Mouse (Mus musculus): Measurements from ENCODE around the gene Lrg1.

Gene Lrg1

DNA sequence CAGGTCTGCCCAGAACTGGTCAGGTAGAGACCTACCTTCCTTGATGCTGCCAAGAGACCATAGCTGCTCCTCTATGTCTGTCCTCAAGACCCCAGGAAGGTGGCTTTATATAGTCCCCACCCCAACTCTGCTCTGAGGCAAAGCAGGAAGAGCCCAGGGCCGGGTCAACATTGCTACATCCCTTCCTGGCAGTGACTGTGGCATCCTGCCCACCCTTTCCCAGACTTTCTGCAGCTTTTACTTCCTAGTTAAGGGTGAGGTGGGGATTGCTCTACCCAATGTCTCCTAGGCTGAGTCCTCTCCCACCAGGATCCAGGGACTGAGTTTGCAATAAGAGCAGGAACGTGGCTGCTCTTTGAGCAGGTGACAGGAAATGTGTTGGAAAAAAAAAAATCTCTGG, at the start of gene Lrg1:
Lrg1 (minus strand) TSS at position 176 of the 400 bp plus-strand sequence.
- peak; percentile 45 for DNase-seq

DNA sequence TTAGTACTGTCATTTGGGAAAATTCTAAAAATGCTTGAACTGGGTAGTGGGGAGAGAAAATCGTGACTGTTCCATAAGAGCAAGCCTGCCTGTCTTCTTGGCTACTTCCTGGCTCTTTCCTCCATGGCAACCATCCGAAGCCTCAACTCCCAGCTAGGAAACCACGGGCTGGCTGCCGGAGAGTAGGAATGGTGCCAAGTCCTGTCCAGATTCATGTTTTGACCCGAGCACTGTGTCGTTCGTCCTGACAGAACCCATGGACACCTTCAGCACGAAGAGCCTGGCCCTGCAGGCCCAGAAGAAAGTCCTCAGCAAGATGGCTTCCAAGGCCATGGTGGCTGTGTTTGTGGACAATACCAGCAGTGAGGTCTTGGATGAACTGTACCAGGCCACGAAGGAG, 49.7 kb upstream of the Lrg1 start:
- DNase-seq: no peak

DNA sequence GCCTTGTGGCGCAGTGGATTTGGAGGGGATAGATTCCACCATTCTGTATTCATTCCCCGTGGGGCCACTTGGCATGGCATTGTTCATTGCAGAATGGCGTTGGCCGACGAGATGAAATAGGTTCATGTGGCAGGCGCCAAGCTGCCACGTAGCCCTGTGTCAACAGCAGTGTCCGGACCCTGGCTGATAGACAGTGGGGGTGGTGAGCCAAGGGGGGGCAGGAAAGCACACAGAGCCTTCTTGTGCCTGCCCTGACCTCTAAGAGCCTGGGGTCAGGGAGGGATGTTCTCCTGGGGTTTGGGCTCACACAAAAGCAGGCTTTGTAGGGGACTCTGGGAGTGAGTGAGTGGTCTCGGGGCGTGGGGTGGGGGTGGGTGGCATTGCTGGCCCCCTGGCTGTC, 48.8 kb upstream of the Lrg1 start:
- DNase-seq: no peak

DNA sequence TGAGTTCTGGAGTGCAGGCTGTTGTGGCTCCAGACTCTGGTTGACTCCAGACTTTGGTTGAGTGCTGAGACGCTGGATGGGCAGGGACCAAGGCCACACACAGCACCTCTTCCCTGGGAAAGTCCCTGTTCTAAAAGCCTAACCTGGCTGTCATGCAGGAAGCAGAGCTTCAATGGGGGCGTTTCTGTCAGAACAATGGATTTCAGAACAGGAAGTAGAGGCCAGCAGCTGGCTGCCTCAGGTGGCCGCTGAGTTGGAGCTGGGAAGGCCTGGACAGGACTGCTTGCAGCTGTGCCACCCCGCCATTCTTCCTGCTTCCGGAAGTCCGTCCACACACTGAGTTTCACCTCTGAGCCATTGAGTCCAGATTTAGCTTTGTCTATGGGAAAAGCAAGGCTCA, 48.0 kb upstream of the Lrg1 start:
- DNase-seq: no peak

DNA sequence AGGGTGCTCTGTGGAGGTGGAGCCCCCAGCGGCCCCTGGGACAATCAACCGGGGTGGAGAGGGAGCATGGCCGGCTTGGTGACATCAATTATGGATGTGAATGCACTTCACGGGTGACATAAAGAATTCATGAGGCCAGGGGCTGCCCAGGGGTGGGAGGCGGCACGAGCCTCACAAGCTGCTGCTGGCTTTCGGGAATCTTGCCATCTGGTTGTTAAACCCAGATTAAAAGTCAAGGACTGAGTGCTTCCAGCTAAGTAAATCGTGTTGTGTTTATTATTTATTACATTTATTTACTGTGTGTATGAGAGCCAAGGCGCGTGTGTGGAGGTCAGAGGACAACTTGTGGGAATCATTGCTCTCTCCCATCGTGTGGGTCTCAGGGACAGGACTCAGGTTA, 43.9 kb upstream of the Lrg1 start:
- DNase-seq: no peak

DNA sequence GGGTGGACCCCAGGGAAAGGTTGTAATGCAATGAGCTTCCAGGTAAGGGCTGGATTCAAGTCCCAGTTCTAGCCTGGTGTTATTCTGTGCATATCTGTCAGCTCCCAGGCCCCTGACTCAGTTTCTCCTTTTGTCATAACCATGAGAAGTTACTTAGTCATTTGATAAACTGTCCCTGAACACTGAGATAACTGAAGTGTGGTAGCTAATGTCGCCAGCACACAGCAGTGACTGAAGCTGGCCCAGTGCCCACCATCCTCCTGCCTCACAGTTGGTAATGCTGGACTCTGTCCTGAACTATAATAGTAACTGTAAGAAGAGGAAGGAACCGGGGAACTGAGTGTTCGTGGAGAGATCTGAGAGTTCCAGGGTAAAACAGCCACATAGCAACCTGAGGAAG, 42.7 kb upstream of the Lrg1 start:
- DNase-seq: no peak

DNA sequence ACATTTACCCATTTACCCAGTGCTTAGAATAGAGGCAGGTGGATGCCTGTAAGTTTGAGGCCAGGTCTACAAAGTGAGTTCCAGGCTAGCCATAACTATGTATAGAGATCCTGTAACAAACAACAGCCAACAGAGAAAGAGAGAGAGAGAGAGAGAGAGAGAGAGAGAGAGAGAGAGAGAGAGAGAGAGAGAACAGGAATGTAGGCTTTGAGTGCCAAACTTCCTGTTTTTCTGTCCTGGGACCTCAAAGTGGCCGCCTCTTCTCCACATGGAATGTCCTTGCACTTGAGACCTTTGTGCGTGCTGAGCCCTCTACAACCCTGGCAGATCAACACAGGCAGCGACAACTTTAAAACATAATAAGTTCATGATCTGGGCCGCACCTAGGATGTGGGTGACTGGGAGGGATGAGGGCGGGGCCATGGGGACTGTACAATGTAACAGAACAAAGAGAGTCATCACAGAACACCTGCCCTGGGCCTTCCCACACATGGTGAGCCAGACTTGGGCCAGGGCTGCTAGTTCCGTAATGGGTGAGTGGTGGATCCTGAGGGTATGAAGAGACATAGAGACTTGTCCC, 41.8 kb upstream of the Lrg1 start:
- peak; percentile 51 for DNase-seq

DNA sequence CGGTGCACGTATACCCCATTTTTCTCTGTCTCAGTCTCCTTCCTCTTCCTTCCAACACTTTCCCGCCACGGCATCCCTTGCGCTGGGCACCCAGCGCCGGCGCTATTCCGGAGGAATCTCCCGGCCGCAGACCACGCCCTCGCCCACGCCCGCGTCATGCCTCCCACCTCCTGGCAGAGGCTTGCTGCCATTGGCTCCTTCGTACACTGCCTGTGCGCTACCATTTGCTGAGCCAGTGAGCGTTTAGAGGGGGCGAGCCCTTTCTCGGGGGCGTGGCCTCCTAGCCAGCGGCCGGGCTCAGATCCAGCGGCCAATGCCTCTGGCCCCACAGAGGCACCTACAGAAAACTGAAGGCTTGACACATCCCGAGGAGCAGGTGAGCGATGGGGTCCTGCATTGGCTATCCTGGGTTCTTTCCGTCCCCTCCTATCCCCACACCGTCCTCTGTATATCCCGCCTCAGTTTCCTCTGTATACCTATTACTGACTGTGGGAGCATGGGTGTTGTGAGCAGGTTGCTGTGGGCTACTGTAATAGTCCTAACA, 40.5 kb upstream of the Lrg1 start, which contains the start of gene Tnfaip8l1:
Tnfaip8l1 (plus strand) TSS at position 247 of the 544 bp plus-strand sequence.
- peak; percentile 98 for DNase-seq

DNA sequence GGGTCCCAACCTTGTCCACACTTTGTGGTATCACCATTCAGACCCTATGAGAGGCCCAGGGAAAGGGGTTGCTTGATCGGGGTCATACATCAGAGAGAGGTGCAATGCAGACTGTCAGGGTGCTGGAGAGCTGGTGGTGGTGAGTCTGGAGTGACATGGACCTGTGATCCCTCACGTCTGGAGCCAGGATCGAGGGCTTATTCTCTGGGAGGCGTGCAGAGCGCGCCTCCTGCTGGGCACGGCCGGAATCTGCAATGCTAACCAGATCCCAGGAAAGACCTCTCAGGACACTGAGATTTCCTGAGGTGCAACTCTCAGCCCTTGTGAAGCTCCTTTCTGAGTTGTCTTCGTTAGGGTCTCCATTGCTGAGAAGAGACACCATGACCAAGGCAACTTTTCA, 37.9 kb upstream of the Lrg1 start:
- peak; percentile 79 for DNase-seq

DNA sequence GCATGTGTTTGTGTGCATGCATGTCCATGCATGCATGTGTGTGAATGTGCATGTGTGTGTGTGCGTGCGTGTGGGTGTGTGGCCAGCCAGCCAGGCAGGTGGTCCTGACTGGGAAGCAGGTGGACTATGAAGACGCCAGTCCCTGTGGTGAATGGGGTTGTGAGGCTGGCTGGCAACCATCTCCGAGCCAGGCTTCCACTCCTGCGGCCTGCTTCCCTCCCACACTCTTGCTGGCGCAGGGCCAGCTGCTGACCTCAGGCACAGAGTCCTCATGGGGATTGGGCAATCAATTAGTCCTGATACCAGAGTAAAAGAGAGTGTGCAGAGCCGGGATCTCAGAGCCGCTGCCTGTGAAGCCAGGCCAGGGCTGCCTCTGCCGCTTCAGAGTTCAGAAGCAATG, 31.8 kb upstream of the Lrg1 start:
- peak; percentile 82 for DNase-seq

DNA sequence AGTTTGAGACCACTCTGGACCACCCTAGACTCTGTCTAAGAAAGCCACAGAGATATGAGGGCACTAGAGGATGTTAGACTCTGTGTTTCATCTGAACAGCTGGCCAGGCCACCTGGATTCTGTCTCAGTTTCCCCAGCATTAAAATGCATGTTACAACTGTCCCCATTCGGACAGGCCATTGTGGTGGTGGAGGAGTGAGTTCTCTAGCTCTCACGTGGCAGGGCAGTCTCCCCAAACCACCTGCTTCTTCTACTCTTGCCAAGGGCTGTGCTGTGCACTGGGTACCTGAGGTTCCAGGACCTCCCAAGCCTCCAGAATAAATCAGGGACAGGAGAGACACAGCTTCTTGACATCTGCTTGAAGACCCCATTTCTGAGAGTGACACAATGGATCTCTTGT, 28.1 kb upstream of the Lrg1 start:
- no peak for DNase-seq

DNA sequence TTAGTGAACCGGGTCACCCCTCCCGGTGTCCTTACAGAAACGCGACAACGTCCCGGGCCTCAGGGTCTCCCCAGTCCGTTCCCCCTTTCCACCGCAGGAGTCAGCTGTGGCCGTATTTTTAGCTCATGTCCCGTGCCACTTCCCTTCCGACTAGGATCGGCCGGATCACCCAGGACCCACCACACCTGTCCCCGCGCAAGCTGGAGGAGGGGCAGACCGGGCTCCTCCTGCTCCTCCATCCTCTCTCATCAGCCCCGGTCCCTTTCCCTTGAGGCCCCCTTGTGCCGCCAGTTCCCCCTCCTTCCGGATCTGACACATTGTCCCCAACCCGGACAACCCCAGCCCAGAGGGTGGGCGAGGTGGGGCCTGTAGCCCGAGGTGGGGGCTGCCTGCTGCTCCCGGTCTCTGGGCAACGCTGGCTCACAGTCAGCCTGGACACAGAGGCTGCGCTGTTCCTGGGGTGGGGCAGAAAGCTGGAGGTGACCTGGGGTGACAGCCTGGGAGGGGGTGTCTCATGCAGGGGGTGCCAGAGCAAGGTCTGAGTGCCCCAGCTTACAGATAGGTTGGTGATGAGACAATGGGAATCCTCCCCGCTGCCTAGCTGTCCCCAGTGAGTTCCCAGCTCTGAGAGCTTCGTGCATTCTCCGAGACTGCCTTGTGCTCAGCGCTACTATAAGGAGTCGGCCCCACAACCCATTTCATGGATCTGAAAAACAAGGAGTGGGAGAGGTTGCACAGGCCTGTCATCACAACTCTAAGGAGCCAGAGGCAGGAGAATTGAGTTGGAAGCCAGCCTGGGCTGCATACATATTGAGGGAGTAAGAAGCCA, 27.2 kb upstream of the Lrg1 start:
- no peak for DNase-seq

DNA sequence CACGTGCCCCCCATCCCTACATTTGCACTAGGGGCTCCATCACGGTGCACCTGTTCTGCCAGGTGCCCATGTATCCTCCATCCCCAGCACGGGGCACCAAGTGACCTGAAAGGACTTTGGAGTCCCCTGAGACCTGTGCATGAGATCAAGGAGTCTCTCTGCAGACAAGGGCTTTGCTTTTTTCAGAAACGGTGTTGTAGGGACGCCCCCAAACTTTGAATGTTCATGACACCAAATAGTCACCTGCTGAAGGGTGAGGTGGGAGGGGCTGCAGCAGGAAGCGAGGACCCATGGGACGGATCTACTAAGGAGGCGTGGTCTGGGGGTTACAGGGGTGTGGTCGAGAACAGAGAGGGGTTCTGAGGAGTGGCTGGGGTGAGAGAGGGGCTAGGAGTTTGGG, 26.5 kb upstream of the Lrg1 start:
- no peak for DNase-seq

DNA sequence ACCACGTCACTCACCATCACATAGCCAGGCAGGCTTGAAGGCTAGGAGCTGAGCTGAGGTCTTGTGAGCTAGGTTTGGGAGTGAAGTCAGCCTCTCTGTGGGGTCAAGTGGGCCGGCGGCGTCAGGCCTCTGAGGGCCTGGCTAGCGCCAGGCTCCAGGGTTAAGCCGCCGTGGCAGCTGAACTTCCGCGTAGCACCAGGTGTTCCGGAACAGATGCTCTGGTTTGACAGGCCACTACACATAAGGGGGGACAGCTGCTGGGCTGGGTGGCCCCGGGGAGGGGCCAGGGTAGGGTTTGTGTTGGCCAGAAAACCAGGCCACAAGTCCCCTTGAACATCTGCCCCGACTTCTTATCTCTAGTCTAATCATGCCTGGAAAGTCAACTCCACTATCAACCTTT, 25.6 kb upstream of the Lrg1 start:
- no peak for DNase-seq

DNA sequence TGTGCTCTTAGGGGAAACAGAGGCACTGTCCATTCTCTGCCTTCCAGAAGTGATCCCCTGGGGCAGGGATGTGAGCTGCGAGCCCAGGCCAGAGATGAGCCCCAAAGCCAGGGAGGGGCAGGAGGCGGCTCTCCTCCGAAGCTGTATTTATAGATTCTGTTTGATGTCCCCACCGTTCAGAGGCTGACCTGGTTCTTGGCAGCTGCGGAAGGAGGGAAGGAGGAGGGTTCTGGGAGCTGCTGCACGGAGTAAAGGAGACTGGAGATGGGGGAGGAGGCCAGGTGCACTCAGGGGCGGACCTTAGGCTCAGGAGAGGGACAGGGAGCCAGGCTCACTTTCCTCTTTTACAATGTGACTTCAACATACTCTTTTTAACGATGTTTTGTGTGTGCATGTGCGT, 24.3 kb upstream of the Lrg1 start:
- DNase-seq: no peak

DNA sequence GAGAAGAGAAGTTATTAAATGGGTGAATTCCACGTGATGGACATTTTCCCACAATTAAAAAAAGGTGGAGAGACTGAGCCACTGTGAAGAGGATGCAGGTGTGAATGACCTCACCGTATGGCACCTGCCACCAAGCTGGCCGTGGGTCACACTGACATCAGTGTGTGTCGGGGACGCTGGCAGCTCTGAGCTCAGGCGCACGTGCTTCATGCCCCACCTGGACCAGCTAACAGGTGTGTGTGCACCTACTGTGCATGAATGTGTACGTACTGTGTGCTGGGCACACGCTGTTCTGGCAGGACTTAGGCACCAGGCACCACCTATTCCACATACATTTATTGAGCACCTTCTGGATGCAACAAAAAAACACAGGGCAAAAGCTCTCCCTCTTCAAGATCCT, 22.7 kb upstream of the Lrg1 start:
- no peak for DNase-seq

DNA sequence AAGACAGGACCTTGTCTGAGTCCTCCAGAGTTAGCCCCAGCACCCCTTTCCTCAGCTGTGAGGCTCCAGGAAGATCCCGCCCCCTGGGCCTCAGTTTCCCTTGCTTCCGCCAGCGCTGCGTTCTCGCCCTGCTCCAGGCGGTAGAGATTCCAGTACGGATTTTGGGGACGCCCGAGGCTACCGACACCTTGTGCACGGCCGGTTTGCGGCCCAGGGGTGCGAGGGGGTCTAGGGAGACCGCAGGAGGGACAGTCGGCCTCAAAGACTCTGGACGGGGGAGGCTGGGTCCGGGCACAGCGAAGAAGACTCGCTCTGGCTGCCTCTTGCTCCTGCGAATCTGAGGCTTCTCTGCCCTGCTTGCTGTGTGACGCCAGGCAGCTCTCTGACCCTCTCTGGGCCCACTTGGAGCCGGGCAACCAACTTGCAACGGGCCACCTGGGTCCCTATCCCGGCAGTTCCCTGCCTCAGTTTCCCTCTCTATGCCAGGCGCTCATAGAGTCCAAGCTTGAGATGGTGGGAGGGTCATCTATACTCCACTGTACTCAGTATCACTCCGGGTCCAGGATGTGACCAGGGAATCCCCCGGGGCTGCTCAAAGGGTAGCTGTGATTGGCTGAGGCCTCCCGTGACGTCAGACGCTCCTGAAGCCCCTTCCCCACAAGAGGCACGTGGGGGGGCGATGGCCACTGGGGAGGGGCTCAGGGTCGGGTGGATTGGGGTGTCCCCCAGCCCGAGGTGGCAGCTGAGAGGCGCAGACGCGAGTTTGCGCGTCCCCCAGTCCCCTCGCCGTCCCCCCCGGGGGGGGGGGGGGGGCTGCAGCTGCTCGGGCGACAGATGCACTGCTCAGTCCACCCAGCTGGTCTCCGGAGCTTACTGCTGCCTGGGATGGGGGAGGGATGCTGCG, 20.2 kb upstream of the Lrg1 start:
- DNase-seq: no peak

DNA sequence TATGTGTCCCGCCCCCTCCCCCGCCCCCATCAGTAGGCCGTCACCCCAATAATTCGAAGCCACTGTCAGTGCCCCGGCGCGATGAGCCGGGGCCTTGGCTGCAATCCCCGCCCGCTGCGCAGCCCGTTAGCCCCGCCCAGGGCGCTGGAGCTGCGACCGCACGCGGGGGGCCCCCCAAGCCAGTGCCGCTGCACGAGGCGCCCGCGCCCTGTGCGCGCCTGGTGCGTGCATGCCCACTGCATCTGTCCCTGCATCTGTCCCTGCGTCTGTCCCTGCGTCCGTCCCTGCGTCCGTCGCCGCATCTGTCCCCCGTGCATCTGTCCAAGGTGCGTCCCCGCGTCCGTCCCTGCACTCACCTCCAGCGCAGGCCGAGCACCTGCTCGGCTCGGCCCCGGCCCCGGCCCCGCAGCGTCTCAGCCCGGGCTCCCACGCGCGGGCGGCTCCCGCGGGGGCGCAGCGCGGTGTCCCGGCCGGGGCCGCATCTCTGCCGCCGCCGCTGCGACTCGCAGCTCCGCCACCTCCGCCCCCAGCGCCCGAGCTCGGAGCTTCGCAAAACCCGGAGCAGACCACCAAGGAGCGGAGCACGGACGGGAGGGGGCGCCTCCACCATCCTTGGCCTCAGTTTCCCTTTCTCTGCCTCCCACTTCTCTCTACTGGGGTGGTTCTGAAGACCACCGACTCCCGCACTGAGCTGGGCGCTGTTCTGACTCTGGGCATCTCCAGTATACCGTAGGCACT, 18.2 kb upstream of the Lrg1 start, which contains the start of gene Sema6b:
Sema6b (minus strand) TSS at position 486 of the 738 bp plus-strand sequence.
- peak; percentile 78 for DNase-seq

DNA sequence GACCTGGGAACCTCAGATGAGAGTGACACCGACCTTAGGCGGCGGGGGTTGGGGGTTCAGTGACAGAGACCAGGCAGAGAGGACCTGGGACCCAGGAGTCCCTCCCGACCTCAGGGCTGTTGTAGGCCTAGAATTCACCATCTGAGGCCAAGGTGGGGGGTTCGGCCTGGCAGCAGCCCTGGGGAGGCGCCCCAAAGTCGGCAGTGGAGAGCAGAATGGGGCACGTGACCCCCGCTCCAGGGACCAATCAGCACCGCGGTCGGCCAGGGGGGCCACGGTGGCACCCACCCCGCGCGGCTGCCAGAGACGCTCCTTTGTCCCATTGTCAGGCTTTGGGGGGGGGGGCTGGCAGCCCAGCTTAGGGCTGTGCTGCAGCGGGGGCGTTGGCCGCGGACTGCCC, 17.6 kb upstream of the Lrg1 start:
- DNase-seq: no peak

DNA sequence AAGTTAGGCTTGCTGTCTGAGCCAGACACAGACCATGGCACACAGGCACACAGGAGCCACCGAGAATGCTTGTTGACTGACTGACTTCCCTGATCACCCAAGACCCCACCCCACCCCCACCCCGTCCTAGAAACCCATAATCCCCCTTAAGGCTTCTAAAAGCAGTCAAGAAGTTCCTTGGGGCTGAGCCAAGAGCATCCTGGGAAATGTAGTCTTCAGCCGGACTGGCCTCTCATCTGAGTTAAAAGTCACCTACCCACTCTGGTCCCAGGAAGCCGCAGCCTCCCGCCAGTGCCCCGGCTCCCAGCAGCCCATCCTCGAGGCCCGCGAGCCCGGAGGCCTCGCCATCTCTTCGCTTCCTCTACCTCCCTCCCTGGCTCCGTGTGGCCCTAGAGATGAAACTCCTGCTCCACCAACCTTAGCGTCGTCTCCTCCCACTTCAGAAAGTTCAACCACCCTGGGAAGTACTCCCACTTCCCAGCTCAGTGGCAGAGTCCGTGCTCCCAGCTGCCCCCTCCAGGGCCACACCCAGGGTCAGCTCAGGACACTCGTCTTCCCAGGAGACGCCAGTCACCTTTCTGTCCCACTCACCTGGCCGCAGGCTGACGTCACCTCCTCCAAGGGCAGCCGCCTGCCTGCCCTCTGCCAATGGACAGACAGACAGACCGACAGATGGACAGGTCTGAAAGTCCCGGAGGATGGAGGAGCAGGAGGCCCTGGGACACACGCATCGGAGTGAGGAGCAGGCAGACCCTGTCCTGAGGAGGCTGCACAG, 16.2 kb upstream of the Lrg1 start:
- no peak for DNase-seq

DNA sequence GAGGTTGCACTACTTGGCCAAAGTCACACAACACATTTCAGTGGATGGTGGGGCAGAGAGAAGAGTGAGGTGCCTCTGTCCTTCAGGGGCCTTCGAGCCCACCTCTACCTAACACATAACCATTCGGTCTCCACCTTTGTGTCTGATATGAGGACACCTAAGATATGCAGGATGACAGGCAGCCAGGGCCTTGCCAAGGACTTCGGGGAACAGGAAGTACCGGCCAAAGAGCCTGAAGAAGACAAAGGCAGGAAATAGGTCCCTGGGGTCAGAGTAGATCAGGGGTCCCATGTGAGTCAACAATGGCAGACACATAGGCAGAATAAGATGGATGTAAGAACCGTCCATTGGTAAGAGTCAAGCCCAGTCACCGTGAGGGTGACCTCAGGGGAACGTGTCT, 14.8 kb upstream of the Lrg1 start:
- DNase-seq: no peak
